Mouse (Mus musculus): ENCODE results near the gene Ptrh1.

- TF ChIP-seq CTCF (IDR thresholded peaks at IDR 0.05; ENCODE audit: low read depth) (no peak), EP300 (optimal IDR thresholded peaks at IDR 0.05) (no peak)
Observed at GRCm38 (mm10) chr2:32729547-32729946, 46.0 kb upstream of the Ptrh1 start.
